Mouse (Mus musculus) liver, embryonic 14.5 days (tissue): Measurements from ENCODE around the gene Ulk3.

Experiments
- CTCF ChIP-seq: IDR thresholded peaks from 2 replicates; pipeline ENCODE4 v1.5.1; 2016; ENCODE audit warnings: antibody characterized with exemption, low read depth, control low read depth
- EP300 ChIP-seq: IDR thresholded peaks from 2 replicates; pipeline ENCODE4 v1.6.1; 2016; ENCODE audit warnings: antibody characterized with exemption, low read depth

DNA sequence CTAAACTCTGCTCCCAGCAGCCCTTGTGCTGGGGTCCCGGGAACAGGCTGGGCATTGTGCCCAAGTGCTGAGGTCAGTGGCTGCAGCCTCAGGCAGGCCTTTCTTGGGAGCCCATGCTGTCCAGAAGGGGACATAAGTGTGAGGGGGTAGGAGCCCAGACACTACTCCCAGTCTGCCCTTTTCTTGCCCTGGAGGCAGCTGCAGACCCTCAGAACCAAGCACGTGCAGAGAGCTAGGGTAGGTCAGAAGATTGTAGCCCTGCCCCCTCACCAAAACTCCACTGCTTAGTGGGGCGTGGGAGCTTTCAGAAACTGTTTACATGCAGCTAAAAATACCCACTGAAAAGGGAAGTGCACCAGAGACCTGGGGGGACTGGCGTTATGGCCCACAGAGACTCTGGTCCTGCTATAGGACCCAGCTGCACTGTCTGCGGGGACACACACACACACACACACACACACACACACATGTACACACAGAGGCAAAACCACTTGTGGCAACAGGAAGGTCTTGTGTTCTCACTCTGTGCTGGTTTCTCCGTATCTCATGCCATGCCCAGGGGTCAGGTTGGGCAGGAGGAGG is 48.6 kb downstream of the Ulk3 start:
- TF ChIP-seq EP300 (no peak), CTCF (no peak)
